Mouse (Mus musculus) adrenal gland, adult 8-10 months (tissue): ENCODE results near the gene Dpp8. TPM values are rescaled to one million over a fixed set of nuclear protein-coding genes. Genes with fewer than 3 reads are reported as not detected.

Experiments
- DNase-seq: peaks from one replicate; pipeline ENCODE4 v3.0.0; 2022
- total RNA-seq, 4 experiments: library from RNA; stranded (reverse); gene quantifications; 2 replicates each; pipeline ENCODE4 v1.2.4; 2022

Dpp8 gene
- total RNA-seq, 4 experiments from 2014 or later: 90.7 to 123 (median 113) TPM

DNA sequence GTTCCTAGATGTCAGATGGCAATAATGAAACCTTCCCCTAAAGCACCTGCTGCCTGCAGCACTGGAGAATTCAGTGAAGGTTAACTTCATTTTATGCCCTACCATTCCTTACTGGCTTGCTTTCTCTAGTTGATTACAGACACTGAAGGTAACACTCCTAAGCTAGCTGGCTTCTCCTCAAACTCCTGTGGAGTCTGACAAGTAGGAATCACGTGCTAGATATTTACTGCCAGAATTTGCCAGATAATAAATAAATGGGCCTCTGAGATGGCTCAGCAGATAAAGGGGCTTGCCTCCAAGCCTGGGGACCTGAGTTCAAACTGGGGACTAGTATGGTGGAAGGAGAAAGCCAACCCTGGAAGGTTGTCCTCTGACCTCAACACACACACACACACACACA lies 54.6 kb downstream of the Dpp8 start:
- DNase-seq: no peak

DNA sequence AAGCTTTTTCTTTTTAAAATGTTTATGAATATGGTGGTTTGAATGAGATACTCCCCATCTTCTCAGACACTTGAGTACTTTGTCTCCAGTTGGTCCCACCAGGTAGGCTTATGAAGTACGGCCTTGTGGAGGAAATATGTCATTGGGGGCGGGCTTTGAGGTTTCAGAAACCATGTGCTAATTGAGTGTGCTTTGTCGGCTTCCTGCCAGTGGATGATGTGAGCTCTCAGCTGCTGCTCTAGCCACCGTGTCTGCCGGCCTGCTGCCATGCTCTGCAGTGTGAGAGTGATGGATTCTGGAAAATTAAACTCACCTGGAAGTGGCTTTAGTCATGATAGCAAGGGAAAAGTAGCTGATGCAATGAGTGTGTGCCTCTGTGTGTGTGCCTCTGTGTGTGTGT lies 55.3 kb downstream of the Dpp8 start:
- no peak for DNase-seq

GRCm38 (mm10) chr9:65094237-65094636 lies 62.0 kb downstream of the Dpp8 start:
- DNase-seq: no peak

DNA sequence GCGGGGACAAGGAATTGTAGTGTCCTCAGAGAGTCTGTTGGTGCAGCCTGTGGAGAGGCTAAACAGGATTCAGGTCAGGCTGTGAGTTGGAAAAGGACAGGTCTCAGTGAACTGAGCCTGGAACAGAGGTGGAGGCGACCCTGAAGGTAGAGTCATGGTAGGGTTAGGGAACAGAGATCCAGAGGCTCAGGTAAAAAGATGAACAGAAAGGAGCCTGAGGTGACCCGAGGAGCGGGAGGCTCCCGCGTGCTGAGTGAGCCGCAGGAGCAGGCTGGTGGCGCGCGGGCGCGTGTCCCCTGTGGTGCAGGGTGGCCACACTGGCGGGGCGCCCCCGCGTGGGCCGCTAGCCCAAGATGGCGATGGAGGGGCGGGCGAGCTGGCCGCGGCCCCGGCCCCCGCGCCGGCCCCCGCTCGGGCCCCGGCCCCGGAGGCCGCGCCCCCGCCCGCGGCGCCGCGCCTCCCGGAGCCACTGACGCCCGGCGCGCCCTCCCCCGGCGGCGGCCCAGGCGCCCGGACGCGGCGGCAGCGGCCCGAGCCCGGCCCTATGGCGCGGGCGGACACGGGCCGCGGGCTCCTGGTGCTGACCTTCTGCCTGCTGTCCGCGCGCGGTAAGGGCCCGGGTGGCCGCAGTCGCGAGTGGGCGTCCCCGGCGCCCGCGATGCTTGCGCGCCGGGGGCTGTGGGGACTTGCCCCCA lies 68.9 kb downstream of the Dpp8 start, which contains the start of gene Igdcc4:
Gene Igdcc4 (plus strand): TSS at position 496 of the 695 bp plus-strand sequence.
- DNase-seq: no peak

GRCm38 (mm10) chr9:65101686-65102376 lies 69.6 kb downstream of the Dpp8 start:
- DNase-seq: peak; percentile 44

- no peak for DNase-seq
Observed at GRCm38 (mm10) chr9:65102377-65103172, 70.4 kb downstream of the Dpp8 start.

DNA sequence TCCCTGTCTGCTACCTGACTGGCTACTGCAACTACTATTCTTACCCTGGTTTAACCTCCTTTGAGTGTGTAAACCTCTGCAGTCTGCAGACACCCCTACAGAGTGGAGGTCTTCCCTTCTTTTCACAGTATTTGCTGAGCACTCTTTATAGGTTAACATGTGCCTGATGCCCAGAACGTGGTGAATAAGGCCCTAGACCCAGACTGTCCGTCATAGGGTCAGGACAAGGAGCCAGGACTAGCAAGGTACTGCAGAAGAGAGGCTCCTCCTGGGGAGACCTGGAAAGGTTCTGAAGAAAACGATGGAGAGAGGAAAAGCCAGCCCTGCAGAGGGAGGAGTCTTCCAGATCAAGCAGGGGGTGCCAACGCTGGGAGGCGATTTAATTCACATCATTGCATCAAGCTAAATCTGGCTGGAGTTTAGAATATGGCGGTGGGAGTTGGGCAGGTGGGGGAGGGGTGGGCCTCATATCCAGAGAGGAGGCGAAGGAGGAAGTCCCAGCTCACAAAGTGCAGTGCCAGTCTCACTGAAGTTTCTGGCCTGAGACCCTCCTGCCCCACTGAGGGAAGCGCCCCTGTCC lies 71.0 kb downstream of the Dpp8 start:
- DNase-seq: no peak

DNA sequence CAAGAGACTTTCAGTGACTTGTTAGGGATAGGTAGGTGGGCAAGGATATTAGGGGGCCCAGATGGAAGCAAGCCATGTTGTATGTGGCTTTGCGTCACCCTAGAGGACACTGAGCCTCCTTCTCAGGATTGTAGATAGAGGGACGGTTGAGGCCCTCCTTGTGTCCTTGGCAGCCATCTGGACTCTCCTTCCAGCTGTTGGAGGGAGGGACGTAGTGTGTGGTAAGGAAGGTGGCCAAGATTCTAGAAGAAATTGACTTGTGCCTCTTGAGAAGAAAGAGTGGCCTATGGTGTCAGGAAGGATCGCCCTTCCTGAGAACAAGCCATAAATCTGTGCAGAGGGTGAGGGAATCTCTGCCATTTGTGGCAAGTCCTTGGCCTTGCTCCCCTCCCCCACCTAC lies 74.6 kb downstream of the Dpp8 start:
- DNase-seq: no peak

DNA sequence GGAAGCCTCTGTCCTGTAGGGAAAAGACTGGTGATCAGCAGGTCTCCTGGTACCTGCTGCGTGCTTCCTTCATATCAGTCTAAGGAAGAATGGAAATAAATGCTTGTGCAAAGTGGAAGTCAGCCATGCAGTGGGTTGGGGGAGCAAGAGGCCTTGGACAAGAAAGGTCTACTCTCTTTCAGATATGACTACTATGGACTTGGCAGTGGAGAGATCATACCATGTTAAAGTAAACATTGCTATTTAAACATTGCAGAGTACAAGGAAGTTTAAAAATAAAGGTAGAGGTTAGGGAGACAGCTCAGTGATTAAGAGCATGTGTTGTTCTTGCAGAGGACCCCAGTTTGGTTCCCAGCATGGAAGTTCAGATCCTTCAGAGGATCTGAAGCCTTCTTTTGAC lies 75.7 kb downstream of the Dpp8 start:
- no peak for DNase-seq

GRCm38 (mm10) chr9:65109132-65110072 lies 77.2 kb downstream of the Dpp8 start:
- no peak for DNase-seq

DNA sequence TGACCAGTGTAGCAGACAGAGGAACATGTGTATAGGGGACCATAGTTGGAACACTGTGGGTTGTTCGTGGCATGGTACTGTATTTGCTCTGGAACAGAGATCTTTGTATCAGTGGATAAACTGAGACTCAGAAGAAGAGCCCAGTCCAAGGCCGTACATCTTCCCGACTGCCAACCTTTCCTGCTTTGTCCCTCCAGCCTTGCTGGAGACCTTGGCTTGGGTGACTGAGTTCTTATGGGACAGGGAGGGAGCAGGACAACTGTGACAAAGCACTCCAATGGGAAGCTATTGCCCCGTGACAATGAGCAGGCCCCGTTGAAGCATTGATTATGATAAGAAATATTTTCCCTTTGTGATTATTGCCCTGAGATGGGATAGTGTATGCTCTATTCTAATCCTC lies 79.5 kb downstream of the Dpp8 start:
- peak; percentile 63 for DNase-seq

DNA sequence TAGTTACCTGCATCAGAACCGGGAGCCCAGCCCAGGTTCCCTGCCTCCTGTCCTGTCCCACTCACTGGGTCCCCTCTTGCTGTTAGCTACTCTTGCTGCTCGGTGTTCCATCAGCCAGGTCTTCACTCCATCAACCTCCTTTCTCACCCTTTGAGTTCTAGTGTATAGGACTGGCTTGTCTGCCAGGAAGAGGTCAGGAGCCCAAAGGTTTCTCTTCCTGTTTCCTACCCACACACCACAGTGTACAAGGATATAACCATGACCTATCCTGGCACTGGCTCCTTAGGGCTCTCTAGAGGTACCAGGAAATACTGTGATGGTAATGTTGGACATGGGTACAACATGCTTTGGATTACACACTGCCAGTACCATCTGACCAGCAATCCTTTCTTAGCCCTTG lies 81.5 kb downstream of the Dpp8 start:
- DNase-seq: no peak

GRCm38 (mm10) chr9:65115891-65116290 lies 83.7 kb downstream of the Dpp8 start:
- no peak for DNase-seq

DNA sequence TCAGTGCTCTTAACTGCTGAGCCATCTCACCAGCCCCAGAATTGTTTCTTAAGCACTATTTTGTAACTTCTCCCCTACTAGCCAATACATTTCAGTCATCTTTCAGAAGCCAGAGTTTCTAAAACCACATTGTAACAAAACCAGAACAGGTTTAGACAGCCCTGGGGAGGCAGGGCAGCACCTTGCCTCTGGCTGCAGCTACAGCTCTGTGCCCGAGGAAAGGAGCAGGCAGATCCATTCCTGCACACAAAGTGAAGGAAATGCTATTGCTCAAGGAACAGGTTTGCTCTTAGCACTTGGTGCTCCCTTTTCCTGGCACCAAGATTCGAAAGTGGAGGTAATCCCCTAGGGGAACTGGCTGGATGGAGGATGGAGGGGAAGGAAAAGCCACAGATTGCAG lies 85.3 kb downstream of the Dpp8 start:
- no peak for DNase-seq

- DNase-seq: peak; percentile 63
Observed at GRCm38 (mm10) chr9:65120935-65121334, 88.7 kb downstream of the Dpp8 start.

- DNase-seq: no peak
Observed at GRCm38 (mm10) chr9:65122545-65122944, 90.3 kb downstream of the Dpp8 start.

- DNase-seq: no peak
Observed at GRCm38 (mm10) chr9:65123552-65124168, 91.4 kb downstream of the Dpp8 start.

DNA sequence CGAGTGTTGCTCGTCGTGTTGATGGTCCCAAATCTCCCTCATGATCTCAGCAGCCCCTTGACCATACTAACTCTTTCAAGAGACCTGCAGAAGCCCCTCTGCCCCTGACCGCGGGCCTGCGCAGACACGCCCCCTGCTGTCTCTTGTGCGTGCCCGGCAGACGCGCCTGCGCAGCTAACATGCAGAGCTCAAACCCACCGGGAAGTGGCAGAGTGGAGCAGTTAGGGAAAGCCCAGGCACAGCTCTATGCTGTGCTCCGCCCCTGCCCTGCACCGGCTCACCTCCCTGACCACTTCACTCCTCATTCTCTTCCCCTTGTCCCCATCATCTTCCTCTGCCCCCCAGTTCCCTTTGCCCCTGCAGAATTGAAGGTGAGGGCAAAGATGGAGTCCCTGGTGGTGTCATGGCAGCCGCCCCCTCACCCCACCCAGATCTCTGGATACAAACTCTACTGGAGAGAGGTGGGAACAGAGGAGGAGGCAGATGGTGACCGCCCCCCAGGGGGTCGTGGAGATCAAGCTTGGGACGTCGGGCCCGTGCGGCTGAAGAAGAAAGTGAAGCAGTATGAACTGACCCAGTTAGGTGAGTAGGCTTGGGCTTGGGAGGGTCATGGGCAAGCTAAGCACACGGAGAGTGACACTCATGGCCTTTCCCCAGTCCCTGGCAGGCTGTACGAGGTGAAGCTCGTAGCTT lies 96.1 kb downstream of the Dpp8 start:
- peak; percentile 43 for DNase-seq

DNA sequence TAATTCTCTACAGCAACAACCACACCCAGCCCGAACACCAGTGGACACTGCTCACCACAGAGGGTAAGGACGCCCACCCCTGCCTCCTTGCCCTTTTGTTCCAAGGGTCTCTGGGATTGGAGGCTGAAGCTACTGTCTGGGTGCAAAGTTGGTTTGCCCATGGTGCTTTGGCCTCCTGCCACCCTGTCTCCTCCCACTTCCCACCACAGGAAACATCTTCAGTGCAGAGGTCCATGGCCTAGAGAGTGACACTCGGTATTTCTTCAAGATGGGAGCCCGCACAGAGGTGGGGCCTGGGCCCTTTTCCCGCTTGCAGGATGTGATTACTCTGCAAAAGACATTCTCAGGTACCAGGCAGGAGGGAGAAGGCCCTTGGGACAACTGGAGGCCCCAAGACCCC lies 99.5 kb downstream of the Dpp8 start:
- DNase-seq: no peak
